Mouse (Mus musculus) kidney, postnatal 0 days (tissue): ENCODE data around the gene Sft2d2. TPM values are rescaled to one million over a fixed set of nuclear protein-coding genes. Genes with fewer than 3 reads are reported as not detected.

Experiments used
- ATAC-seq: fragments of 200-750 bp; cut with Nextera tagmentation; replicated peaks from 2 replicates; pipeline ENCODE4 v1.8.0; 2017; ENCODE audit warnings: low read depth, moderate number of reproducible peaks, moderate TSS enrichment, moderate library complexity; ENCODE audit not compliant: low FRiP score
- DNase-seq: peaks from one replicate; pipeline ENCODE4 v3.0.0-alpha.2; 2016; ENCODE audit warnings: low spot score
- H3K27ac ChIP-seq: fragments of 300-500 bp; sonication (generic); 2 replicates; pipeline ENCODE4 v1.5.1; 2014; ENCODE audit warnings: mild to moderate bottlenecking
- H3K27me3 ChIP-seq: fragments of 300-500 bp; sonication (generic); 2 replicates; pipeline ENCODE4 v1.6.1; 2014; ENCODE audit warnings: low read length, mixed read lengths; ENCODE audit not compliant: insufficient read depth
- H3K36me3 ChIP-seq: fragments of 300-500 bp; sonication (generic); 2 replicates; pipeline ENCODE4 v1.6.1; 2014; ENCODE audit warnings: low read length, mixed read lengths; ENCODE audit not compliant: insufficient read depth
- H3K4me1 ChIP-seq: fragments of 300-500 bp; sonication (generic); replicated peaks from 2 replicates; pipeline ENCODE4 v1.6.1; 2014; ENCODE audit warnings: antibody characterized with exemption, low read length, mixed read lengths; ENCODE audit not compliant: insufficient read depth
- H3K4me2 ChIP-seq: fragments of 300-500 bp; sonication (generic); 2 replicates; pipeline ENCODE4 v1.6.1; 2014; ENCODE audit warnings: mild to moderate bottlenecking, low read length, moderate library complexity, mixed read lengths
- H3K4me3 ChIP-seq: fragments of 300-500 bp; sonication (generic); replicated peaks from 2 replicates; pipeline ENCODE4 v1.5.1; 2014; ENCODE audit warnings: low read depth, low read length
- H3K9ac ChIP-seq: fragments of 300-500 bp; sonication (generic); 2 replicates; pipeline ENCODE4 v1.6.1; 2014; ENCODE audit warnings: low read depth, low read length
- H3K9me3 ChIP-seq: fragments of 300-500 bp; sonication (generic); replicated peaks from 2 replicates; pipeline ENCODE4 v1.6.1; 2016; ENCODE audit warnings: low read length, inconsistent platforms, mixed read lengths
- CTCF ChIP-seq: IDR thresholded peaks from 2 replicates; pipeline ENCODE4 v1.5.1; 2016; ENCODE audit warnings: antibody characterized with exemption, low read depth, mild to moderate bottlenecking, moderate library complexity
- WGBS: fragments of 180-500 bp; shearing (Covaris S2); extraction: QIAGEN DNeasy Blood & Tissue Kit; methylation state at CpG from one replicate; pipeline ENCODE4 v1.1.7; 2014; 5-methylcytosine and 5-hydroxymethylcytosine counted together
- polyA plus RNA-seq: library from polyadenylated mRNA; unstranded; fragments of >200 nt; fragmentation: Nextera tagmentation; extraction: Ambion mirVana; gene quantifications from 2 replicates; pipeline ENCODE4 v1.2.1, GENCODE M21; 2015

The Sft2d2 gene
- polyA plus RNA-seq, 1 experiment from 2014 or later, result 21.2 TPM

DNA sequence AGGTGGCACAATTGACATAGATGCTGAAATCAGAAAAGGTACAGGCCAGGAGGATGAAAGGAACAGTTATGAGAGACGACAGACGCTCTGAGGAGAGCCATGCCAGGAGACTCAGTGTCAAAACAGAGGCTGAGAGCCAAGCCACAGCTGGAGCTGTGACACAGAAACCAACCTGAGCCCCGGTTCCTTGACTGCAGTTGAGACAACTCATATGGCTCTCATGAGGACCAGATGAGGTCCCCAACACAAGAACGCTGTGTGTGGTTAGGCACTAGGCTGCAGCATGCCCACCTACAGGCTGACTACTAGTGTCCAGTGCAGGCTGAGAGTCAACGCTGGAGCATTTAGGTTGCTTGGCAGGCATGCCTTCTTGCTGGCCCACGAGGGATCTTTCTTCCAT is 16.2 kb downstream of the Sft2d2 start:
- DNase-seq (no peak), ATAC-seq (no peak)
- H3K27me3 ChIP-seq, result no peaks in the 10 kb centered on the region
- H3K36me3 ChIP-seq, result peaks cover 12% of the 10 kb centered on the region; the same call in 1 of the 2 replicates
- H3K9ac ChIP-seq, result no peak overlapping the region
- no peaks in the 10 kb centered on the region for H3K9me3 ChIP-seq
- no peak for TF ChIP-seq CTCF
- no peaks in the 10 kb centered on the region for H3K4me1 ChIP-seq
- H3K4me3 ChIP-seq, result no peak overlapping the region
- WGBS, result 76% methylated on average over 6 of the region's 6 CpGs
- no peak overlapping the region for H3K4me2 ChIP-seq
- H3K27ac ChIP-seq, result no peak overlapping the region

GRCm38 (mm10) chr1:165174059-165174616 is 20.1 kb downstream of the Sft2d2 start:
- DNase-seq (no peak), ATAC-seq (no peak)
- Histone ChIP-seq H3K4me1 (no peaks in the 10 kb centered on the region), H3K36me3 (0 out of 2 replicates have a peak, but pooled peaks cover 7% of the 10 kb centered on the region), H3K9me3 (no peaks in the 10 kb centered on the region), H3K4me3 (no peak overlapping the region), H3K27me3 (no peaks in the 10 kb centered on the region), H3K9ac (no peak overlapping the region), H3K27ac (no peak overlapping the region), H3K4me2 (no peak overlapping the region)
- 65% methylated on average over 6 of the region's 9 CpGs for WGBS
- TF ChIP-seq CTCF, result no peak

DNA sequence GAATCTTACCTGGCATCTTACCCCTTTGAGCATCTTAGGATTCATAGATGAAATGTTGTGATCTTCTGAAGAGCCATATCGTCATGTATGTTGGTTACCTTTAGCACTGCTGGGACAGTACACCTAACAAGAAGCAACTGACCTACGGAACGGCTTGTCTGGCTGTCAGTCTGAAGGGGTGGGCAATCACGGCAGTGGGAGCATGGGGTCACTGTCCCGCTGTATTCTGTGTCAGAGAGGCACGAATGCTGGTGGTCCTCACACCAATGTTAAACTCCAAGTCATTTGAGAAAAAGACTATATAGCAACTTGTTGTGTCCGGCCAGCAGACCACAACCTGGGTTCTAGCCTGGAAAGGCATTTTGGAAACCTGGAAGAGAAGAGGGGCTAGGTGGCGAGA is 23.0 kb downstream of the Sft2d2 start:
- Histone ChIP-seq H3K4me2 (no peak overlapping the region), H3K27ac (no peak overlapping the region), H3K9ac (no peak overlapping the region), H3K36me3 (no peaks in the 10 kb centered on the region), H3K27me3 (no peaks in the 10 kb centered on the region), H3K9me3 (no peaks in the 10 kb centered on the region), H3K4me3 (no peak overlapping the region), H3K4me1 (no peaks in the 10 kb centered on the region)
- TF ChIP-seq CTCF, result no peak
- no peak for ATAC-seq
- WGBS, result 75% methylated on average over 7 of the region's 8 CpGs
- DNase-seq, result no peak

- H3K9ac ChIP-seq, result no peak overlapping the region
- no peak for TF ChIP-seq CTCF
- no peak overlapping the region for H3K4me3 ChIP-seq
- H3K9me3 ChIP-seq, result no peaks in the 10 kb centered on the region
- no peaks in the 10 kb centered on the region for H3K4me1 ChIP-seq
- no peak for DNase-seq
- no peak overlapping the region for H3K4me2 ChIP-seq
- no peaks in the 10 kb centered on the region for H3K36me3 ChIP-seq
- ATAC-seq, result no peak
- 73% methylated on average over 5 of the region's 5 CpGs for WGBS
- H3K27ac ChIP-seq, result no peak overlapping the region
- no peaks in the 10 kb centered on the region for H3K27me3 ChIP-seq
Observed at GRCm38 (mm10) chr1:165170157-165170556, 24.1 kb downstream of the Sft2d2 start.

DNA sequence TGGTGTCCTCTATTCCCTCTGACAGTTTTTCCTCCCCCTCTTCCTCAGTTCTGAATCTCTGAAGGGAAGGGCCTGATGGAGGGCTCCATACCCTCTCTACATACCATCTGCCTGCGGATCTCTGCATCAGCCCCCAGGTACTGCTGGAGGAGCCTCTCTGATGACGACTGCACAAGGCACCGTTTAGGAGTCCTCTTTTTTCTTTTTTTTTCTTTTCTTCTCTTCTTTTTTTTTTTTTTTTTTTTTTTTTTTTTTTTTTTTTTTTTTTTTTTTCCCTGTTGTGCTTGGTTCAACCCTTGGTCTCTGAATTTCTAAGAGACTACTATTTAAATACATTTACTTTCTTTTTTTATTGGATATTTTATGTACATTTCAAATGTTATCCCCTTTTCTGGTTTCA is 24.8 kb downstream of the Sft2d2 start:
- 81% methylated on average over 3 of the region's 3 CpGs for WGBS
- TF ChIP-seq CTCF, result no peak
- no peak overlapping the region for H3K27ac ChIP-seq
- DNase-seq, result no peak
- no peak for ATAC-seq
- no peak overlapping the region for H3K4me3 ChIP-seq
- H3K9me3 ChIP-seq, result no peaks in the 10 kb centered on the region
- H3K27me3 ChIP-seq, result no peaks in the 10 kb centered on the region
- no peaks in the 10 kb centered on the region for H3K4me1 ChIP-seq
- no peak overlapping the region for H3K9ac ChIP-seq
- H3K36me3 ChIP-seq, result no peaks in the 10 kb centered on the region
- H3K4me2 ChIP-seq, result no peak overlapping the region

DNA sequence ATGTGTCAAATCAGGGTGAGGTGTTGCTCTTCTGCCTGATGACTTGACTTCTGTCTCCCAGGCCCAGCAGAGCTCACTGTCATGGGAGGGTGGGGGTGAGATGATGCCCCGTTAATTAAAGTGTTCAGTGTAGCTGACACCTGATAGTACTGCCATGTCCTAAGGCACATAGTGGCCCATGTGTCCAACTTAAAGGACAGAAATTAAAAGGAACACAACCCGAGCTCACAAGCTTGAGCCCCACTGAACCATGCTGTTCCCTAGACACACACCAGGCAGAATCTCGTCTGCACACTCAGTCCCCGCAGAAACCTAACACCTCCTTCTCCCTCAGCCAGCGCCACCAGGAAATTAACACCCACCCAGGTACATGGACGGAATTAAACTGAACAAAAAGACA is 29.3 kb downstream of the Sft2d2 start:
- WGBS, result 37% methylated on average over 6 of the region's 6 CpGs
- Histone ChIP-seq H3K9ac (no peak overlapping the region), H3K4me2 (no peak overlapping the region), H3K4me3 (no peak overlapping the region), H3K27me3 (no peaks in the 10 kb centered on the region), H3K4me1 (no peaks in the 10 kb centered on the region), H3K36me3 (no peaks in the 10 kb centered on the region), H3K9me3 (no peaks in the 10 kb centered on the region), H3K27ac (no peak overlapping the region)
- no peak for ATAC-seq
- DNase-seq, result no peak
- no peak for TF ChIP-seq CTCF
